Comparison of ENCODE assay signal across 23 mouse cellular contexts in the genomic region with DNA sequence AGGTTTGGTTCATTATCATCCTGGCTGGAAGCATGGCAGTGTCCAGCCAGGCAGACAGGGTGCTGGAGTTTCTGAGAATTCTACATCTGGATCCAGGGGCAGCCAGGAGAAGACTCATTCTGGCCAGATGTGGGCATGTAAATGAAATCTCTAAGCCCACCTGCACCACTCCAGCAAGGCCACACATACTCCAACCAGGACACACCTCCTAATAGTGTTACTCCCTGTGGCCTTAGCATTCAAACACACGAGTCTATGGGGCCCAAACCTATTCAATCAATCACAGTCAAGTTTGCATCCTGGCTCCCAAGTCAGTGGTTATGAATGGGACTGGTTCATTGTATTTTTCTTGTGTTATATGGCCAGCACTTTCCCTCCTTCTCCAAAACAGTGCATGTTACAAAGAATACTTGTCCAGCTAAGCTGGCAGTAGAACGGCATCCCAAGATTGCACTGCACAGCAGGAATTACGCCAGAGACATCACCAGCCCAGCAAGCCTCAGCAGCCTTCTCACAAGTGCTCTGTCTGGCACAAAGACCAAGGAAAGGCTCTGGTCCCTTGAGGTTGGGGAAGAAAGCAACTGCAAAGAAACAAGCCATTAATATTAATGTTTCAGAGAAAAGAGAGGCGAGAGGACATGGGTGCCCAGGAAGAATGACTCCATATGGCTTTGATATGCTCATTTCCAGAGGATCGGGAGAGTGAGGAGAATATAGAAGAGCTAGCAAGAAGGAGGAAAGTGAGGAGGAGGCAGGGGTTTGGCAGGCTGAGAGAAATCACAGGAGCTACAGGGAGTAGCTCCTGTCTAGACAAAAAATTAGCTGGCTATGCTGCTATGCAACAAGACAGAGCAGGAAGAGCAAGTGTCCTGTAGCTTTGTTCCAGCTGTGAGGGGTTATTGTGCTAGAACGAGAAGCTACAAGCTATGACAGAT. TPM values are rescaled to one million over a fixed set of nuclear protein-coding genes. Genes with fewer than 3 reads are reported as not detected.
DNase-seq lines count a peak whose midpoint lies in the region; ATAC-seq and TF ChIP-seq lines count a peak whose summit lies in the region.
"Had no signal": no experiment of that assay in that cellular context is flagged by ENCODE, and none has a peak within 500 bp of the region (broad histone marks: within the 10 kb centered on the region; RNA-seq: fewer than 3 reads in every experiment).

No protein-coding gene starts in this region.

- peak; percentile 95 for ATAC-seq in frontal cortex, adult (ENCODE audit: low TSS enrichment)
- no peak for ATAC-seq in midbrain, embryonic 14.5 days (ENCODE audit: low FRiP score, low TSS enrichment)
- ATAC-seq in midbrain, embryonic 11.5 days (ENCODE audit: low FRiP score): no peak
- ATAC-seq in hindbrain, postnatal 0 days: no peak

- no peaks in the 10 kb centered on the region for H3K9me3 ChIP-seq in midbrain, embryonic 14.5 days (ENCODE audit: control insufficient read depth, low read length)
- no peaks in the 10 kb centered on the region for H3K9me3 ChIP-seq in midbrain, embryonic 11.5 days (ENCODE audit: control insufficient read depth, low read length)
- H3K9me3 ChIP-seq in hindbrain, embryonic 10.5 days: no peaks in the 10 kb centered on the region
- no peaks in the 10 kb centered on the region for H3K9me3 ChIP-seq in hindbrain, postnatal 0 days (ENCODE audit: low read length)
- H3K9me3 ChIP-seq: embryonic facial prominence, embryonic 12.5 days had no signal

- H3K36me3 ChIP-seq in midbrain, embryonic 14.5 days (ENCODE audit: control insufficient read depth, insufficient read depth, low read length): no peaks in the 10 kb centered on the region
- no peaks in the 10 kb centered on the region for H3K36me3 ChIP-seq in midbrain, embryonic 11.5 days (ENCODE audit: control insufficient read depth, insufficient read depth, low read length)
- H3K36me3 ChIP-seq in hindbrain, embryonic 10.5 days: no peaks in the 10 kb centered on the region
- no peaks in the 10 kb centered on the region for H3K36me3 ChIP-seq in hindbrain, postnatal 0 days (ENCODE audit: insufficient read depth, low read length)
- H3K36me3 ChIP-seq: embryonic facial prominence, embryonic 12.5 days had no signal

- no peak for TF ChIP-seq CTCF in hindbrain, postnatal 0 days (IDR thresholded peaks at IDR 0.05; ENCODE audit: low read depth)

- no peaks in the 10 kb centered on the region for H3K27me3 ChIP-seq in midbrain, embryonic 14.5 days (ENCODE audit: control insufficient read depth, insufficient read depth, low read length)
- H3K27me3 ChIP-seq in midbrain, embryonic 11.5 days (ENCODE audit: control insufficient read depth, insufficient read depth, low read length): no peaks in the 10 kb centered on the region
- no peaks in the 10 kb centered on the region for H3K27me3 ChIP-seq in hindbrain, embryonic 10.5 days (ENCODE audit: insufficient read depth, poor library complexity, severe bottlenecking)
- no peaks in the 10 kb centered on the region for H3K27me3 ChIP-seq in hindbrain, postnatal 0 days (ENCODE audit: insufficient read depth, low read length)
- H3K27me3 ChIP-seq: embryonic facial prominence, embryonic 12.5 days had no signal

- no peak for DNase-seq in frontal cortex, postnatal 14 days (ENCODE audit: low spot score in 2 of 2)
- peak; percentile 26 for DNase-seq in midbrain, embryonic 14.5 days
- DNase-seq in midbrain, embryonic 11.5 days (ENCODE audit: low spot score, missing footprints): no peak
- DNase-seq in hindbrain, embryonic 10.5 days (ENCODE audit: low spot score): no peak
- DNase-seq in hindbrain, postnatal 0 days (ENCODE audit: low spot score): peak; percentile 39
- DNase-seq in cerebellum, postnatal 25 days: no peak
- no peak for DNase-seq in cerebellum, adult 11 months
- DNase-seq: cerebellum, adult 2 months; gastrocnemius, postnatal 10 days; heart, adult 2 months; kidney, adult 18-20 months; kidney, postnatal 14 days; lung, adult 2 months; lung, postnatal 36 days; thymus, postnatal 14 days had no signal

- no peak overlapping the region for H3K4me2 ChIP-seq in midbrain, embryonic 14.5 days (ENCODE audit: low read length)
- no peak overlapping the region for H3K4me2 ChIP-seq in midbrain, embryonic 11.5 days
- no peak overlapping the region for H3K4me2 ChIP-seq in hindbrain, postnatal 0 days (ENCODE audit: low read depth, low read length)
- H3K4me2 ChIP-seq: embryonic facial prominence, embryonic 12.5 days had no signal

- no peak overlapping the region for H3K9ac ChIP-seq in midbrain, embryonic 14.5 days (replicated peaks; ENCODE audit: low read length)
- H3K9ac ChIP-seq in midbrain, embryonic 11.5 days (ENCODE audit: low read length): no peak overlapping the region
- H3K9ac ChIP-seq in hindbrain, postnatal 0 days (replicated peaks; ENCODE audit: low read length): no peak overlapping the region
- H3K9ac ChIP-seq: embryonic facial prominence, embryonic 12.5 days had no signal

- no peak overlapping the region for H3K4me3 ChIP-seq in midbrain, embryonic 14.5 days (replicated peaks; ENCODE audit: low read depth, low read length)
- no peak overlapping the region for H3K4me3 ChIP-seq in midbrain, embryonic 11.5 days (ENCODE audit: low read depth, low read length)
- no peak overlapping the region for H3K4me3 ChIP-seq in hindbrain, embryonic 10.5 days
- H3K4me3 ChIP-seq in hindbrain, postnatal 0 days (ENCODE audit: low read length): no peak overlapping the region
- H3K4me3 ChIP-seq: embryonic facial prominence, embryonic 12.5 days; heart, adult 2 months had no signal

- 24% methylated on average over 6 of the region's 6 CpGs for WGBS in midbrain, embryonic 14.5 days
- 63% methylated on average over 6 of the region's 6 CpGs for WGBS in midbrain, embryonic 11.5 days
- 43% methylated on average over 6 of the region's 6 CpGs for WGBS in hindbrain, embryonic 10.5 days
- WGBS in hindbrain, postnatal 0 days: 16% methylated on average over 6 of the region's 6 CpGs

- H3K27ac ChIP-seq in midbrain, embryonic 14.5 days (replicated peaks; ENCODE audit: low read depth, low read length): no peak overlapping the region
- no peak overlapping the region for H3K27ac ChIP-seq in midbrain, embryonic 11.5 days (ENCODE audit: low read depth, low read length)
- 0 out of 2 replicates have a peak overlapping the region, but pooled peaks have one; percentile 45 for H3K27ac ChIP-seq in hindbrain, embryonic 10.5 days
- no peak overlapping the region for H3K27ac ChIP-seq in hindbrain, postnatal 0 days
- H3K27ac ChIP-seq: embryonic facial prominence, embryonic 12.5 days; heart, adult 2 months; stomach, postnatal 0 days had no signal

- no peaks in the 10 kb centered on the region for H3K4me1 ChIP-seq in midbrain, embryonic 14.5 days (ENCODE audit: control insufficient read depth, insufficient read depth, low read length)
- no peaks in the 10 kb centered on the region for H3K4me1 ChIP-seq in midbrain, embryonic 11.5 days (ENCODE audit: control insufficient read depth, insufficient read depth, low read length)
- peaks cover 11% of the 10 kb centered on the region for H3K4me1 ChIP-seq in hindbrain, embryonic 10.5 days (replicated peaks)
- H3K4me1 ChIP-seq in hindbrain, postnatal 0 days (ENCODE audit: insufficient read depth, low read length): no peaks in the 10 kb centered on the region
- H3K4me1 ChIP-seq: embryonic facial prominence, embryonic 12.5 days had no signal

RNA-seq across cellular contexts. Expression of gene A1bg, which starts 18.8 kb away (rescaled TPM):
- not detected in 2 replicates for polyA plus RNA-seq in midbrain, embryonic 14.5 days (2014; fragmentation: Nextera tagmentation; extraction: Ambion mirVana)
- not detected in 2 replicates for polyA plus RNA-seq in midbrain, embryonic 11.5 days (2014; fragmentation: Nextera tagmentation; extraction: Ambion mirVana)
- polyA plus RNA-seq in hindbrain, embryonic 10.5 days (2016; fragmentation: Nextera tagmentation; extraction: Ambion mirVana): not detected in 2 replicates
- total RNA-seq in hindbrain, postnatal 0 days (2014; rRNA removed): not detected in 2 replicates
- not detected in 2 replicates for polyA plus RNA-seq in hindbrain, postnatal 0 days (2015; fragmentation: Nextera tagmentation; extraction: Ambion mirVana)
- total RNA-seq: common myeloid progenitor, adult 5-6 weeks; ES-E14; gastrocnemius, postnatal 10 days; heart, adult 2 months; layer of hippocampus, adult 8-10 months; left cerebral cortex, postnatal 10 days had no signal
- polyA plus RNA-seq: cerebellum, adult 2 months; embryonic facial prominence, embryonic 12.5 days; heart, adult 2 months; heart, embryonic 16.5 days; lung, adult 2 months; stomach, postnatal 0 days had no signal

RNA-seq across cellular contexts. Expression of gene Fam84b, which starts 50.5 kb away (rescaled TPM):
- 7.1 and 9.1 TPM in 2 replicates for polyA plus RNA-seq in midbrain, embryonic 14.5 days (2014; fragmentation: Nextera tagmentation; extraction: Ambion mirVana)
- polyA plus RNA-seq in midbrain, embryonic 11.5 days (2014; fragmentation: Nextera tagmentation; extraction: Ambion mirVana): 8.4 and 8.7 TPM in 2 replicates
- 12.2 and 16.6 TPM in 2 replicates for polyA plus RNA-seq in hindbrain, embryonic 10.5 days (2016; fragmentation: Nextera tagmentation; extraction: Ambion mirVana)
- 15.9 and 18.1 TPM in 2 replicates for total RNA-seq in hindbrain, postnatal 0 days (2014; rRNA removed)
- 5.6 and 6.5 TPM in 2 replicates for polyA plus RNA-seq in hindbrain, postnatal 0 days (2015; fragmentation: Nextera tagmentation; extraction: Ambion mirVana)

Comparison
In these comparisons a context has a peak if more than half of its experiments do, and no peak if none do; other contexts are left out.
1. DNase-seq: peak in midbrain, embryonic 14.5 days (single experiment) and hindbrain, postnatal 0 days (single experiment); none in frontal cortex, postnatal 14 days (0 of 2), midbrain, embryonic 11.5 days (single experiment), hindbrain, embryonic 10.5 days (single experiment), cerebellum, postnatal 25 days (0 of 2) and cerebellum, adult 11 months (single experiment).